Mouse (Mus musculus) heart, embryonic 12.5 days (tissue): Measurements from ENCODE around the gene Slc39a11. TPM values are rescaled to one million over a fixed set of nuclear protein-coding genes. Genes with fewer than 3 reads are reported as not detected.

Experiments used
- ATAC-seq: fragments of 200-750 bp; cut with Nextera tagmentation; 2 replicates; pipeline ENCODE4 v1.8.0; 2017; ENCODE audit warnings: moderate TSS enrichment, moderate library complexity; ENCODE audit not compliant: insufficient number of reproducible peaks, low FRiP score
- H3K27ac ChIP-seq: fragments of 300-500 bp; sonication (generic); 2 replicates; pipeline ENCODE4 v1.5.1; 2016; ENCODE audit warnings: mild to moderate bottlenecking, moderate library complexity; ENCODE audit not compliant: poor library complexity, severe bottlenecking
- H3K27me3 ChIP-seq: fragments of 300-500 bp; sonication (generic); replicated peaks from 2 replicates; pipeline ENCODE4 v1.6.1; 2016; ENCODE audit warnings: mild to moderate bottlenecking, moderate library complexity
- H3K36me3 ChIP-seq: fragments of 300-500 bp; sonication (generic); 2 replicates; pipeline ENCODE4 v1.6.1; 2016; ENCODE audit warnings: mild to moderate bottlenecking, moderate library complexity
- H3K4me1 ChIP-seq: fragments of 300-500 bp; sonication (generic); replicated peaks from 2 replicates; pipeline ENCODE4 v1.6.1; 2016; ENCODE audit warnings: mild to moderate bottlenecking
- H3K4me2 ChIP-seq: fragments of 300-500 bp; sonication (generic); 2 replicates; pipeline ENCODE4 v1.6.1; 2016; ENCODE audit warnings: mild to moderate bottlenecking, moderate library complexity
- H3K4me3 ChIP-seq: fragments of 300-500 bp; sonication (generic); 2 replicates; pipeline ENCODE4 v1.5.1; 2016; ENCODE audit warnings: mild to moderate bottlenecking
- H3K9ac ChIP-seq: fragments of 300-500 bp; sonication (generic); 2 replicates; pipeline ENCODE4 v1.6.1; 2016; ENCODE audit warnings: mild to moderate bottlenecking, moderate library complexity
- H3K9me3 ChIP-seq: fragments of 300-500 bp; sonication (generic); replicated peaks from 2 replicates; pipeline ENCODE4 v1.6.1; 2016; ENCODE audit warnings: mild to moderate bottlenecking, moderate library complexity
- WGBS: fragments of 180-500 bp; shearing (Covaris S2); methylation state at CpG from one replicate; pipeline ENCODE4 v1.1.7; 2016; 5-methylcytosine and 5-hydroxymethylcytosine counted together
- polyA plus RNA-seq: library from polyadenylated mRNA; unstranded; fragments of >200 nt; fragmentation: Nextera tagmentation; extraction: Ambion mirVana; gene quantifications from 2 replicates; pipeline ENCODE4 v1.2.1, GENCODE M21; 2016

The Slc39a11 gene
- polyA plus RNA-seq, 1 experiment from 2014 or later: 19.0 TPM

DNA sequence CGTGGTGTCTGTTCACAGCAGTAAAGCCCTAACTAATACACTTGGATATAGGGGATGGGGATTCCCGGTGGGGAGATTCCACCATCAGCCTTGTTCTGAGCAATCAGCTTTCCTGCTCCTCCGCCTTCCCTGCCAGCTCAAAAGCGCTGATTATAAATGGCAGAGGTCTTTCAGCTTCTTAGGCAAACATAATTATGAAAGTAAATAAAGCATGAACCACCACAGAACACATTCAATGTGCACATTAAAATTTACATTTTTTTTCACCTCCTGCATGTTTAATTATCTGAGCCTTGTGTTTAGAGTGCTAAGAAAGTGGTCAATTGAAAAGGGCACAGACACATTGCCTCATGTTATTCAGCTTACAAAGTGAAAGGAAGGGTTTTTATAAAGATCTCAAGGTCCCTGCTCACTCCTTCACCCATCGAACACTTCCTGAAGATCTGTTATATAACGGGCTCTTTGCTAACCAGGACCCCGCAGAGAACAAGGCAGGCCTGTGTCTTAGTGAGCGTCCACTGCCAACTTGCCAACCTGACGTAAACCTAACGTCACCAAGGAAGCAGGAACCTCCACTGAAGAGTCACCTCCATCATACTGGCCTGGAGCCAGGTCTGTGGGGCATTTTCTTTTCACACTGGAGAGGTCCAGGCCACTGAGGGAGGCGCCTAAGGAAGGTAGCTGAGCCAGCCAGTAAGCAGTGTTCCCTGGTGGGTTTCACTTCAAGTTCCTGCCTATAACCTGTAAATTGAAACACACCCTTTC, 142.0 kb downstream of the Slc39a11 start:
- peaks cover 28% of the 10 kb centered on the region for H3K4me1 ChIP-seq
- no peaks in the 10 kb centered on the region for H3K9me3 ChIP-seq
- H3K4me2 ChIP-seq: no peak overlapping the region
- no peaks in the 10 kb centered on the region for H3K36me3 ChIP-seq
- H3K9ac ChIP-seq: no peak overlapping the region
- no peak overlapping the region for H3K27ac ChIP-seq
- H3K4me3 ChIP-seq: no peak overlapping the region
- no peaks in the 10 kb centered on the region for H3K27me3 ChIP-seq
- ATAC-seq: no peak
- 73% methylated on average over 11 of the region's 11 CpGs for WGBS

DNA sequence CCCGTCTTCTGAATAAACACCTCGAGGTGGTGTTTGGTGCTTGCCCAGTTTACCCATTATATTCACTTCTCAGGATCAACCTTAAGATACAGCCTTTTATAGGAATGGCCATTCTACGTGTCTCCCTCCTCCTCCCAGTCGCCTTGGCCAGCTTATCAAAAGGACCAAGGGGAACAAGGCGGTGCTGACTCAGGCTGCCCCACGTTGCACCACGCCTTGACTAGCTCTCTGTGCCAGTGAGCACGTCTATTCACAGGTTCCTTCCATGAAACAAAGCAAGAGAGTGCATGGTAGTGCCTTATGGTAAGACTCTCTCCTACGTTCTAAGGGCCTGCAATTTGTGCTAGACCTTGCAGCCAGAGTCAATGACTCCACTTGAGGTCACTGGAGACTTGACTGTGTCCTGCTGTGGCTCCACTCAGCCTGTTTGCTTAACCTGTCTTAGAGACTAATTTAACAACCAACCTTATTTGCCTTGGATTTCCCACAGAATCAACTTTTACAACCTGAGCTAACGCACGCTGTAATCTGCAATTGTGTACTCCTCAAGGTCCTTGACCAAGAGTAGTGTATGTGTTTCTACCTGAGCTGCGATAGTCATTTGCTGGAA, 144.2 kb downstream of the Slc39a11 start:
- Histone ChIP-seq H3K4me2 (no peak overlapping the region), H3K9me3 (no peaks in the 10 kb centered on the region), H3K27ac (no peak overlapping the region), H3K4me1 (peaks cover 22% of the 10 kb centered on the region), H3K36me3 (no peaks in the 10 kb centered on the region), H3K9ac (no peak overlapping the region), H3K27me3 (no peaks in the 10 kb centered on the region), H3K4me3 (no peak overlapping the region)
- whole genome bisulfite sequencing: 77% methylated on average over 12 of the region's 12 CpGs
- no peak for ATAC-seq

DNA sequence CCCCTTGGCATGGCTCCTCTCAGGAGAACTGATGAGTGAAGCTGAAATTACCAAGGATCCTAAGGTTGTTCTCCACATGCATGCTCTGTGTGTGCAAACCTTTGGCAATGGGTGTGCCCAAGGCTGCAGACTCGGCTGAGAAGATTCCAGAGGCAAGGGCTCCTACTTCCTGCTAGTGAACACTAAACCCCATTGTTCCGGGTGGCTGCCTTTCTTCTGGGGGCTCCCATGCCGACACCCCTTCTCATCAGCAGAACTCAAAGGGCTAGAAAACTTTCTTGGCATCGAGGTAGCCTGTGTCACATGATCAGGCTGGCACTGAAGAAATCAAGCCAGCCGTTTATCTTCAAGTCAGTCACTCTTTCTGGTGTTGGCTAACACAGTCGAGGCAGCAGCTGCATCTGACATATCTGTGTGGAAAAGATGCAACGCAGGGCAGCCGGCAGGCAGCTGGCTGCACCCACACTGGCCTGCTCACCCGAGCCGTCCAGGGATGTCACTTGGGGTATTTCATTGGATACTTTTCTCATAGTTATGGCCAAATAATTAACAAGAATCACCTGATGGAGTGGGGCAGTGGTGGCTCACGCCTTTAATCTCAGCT, 145.3 kb downstream of the Slc39a11 start:
- Histone ChIP-seq H3K36me3 (no peaks in the 10 kb centered on the region), H3K27me3 (no peaks in the 10 kb centered on the region), H3K4me3 (no peak overlapping the region), H3K9me3 (no peaks in the 10 kb centered on the region), H3K27ac (no peak overlapping the region), H3K4me1 (peaks cover 16% of the 10 kb centered on the region; the same call in 1 of the 2 replicates), H3K4me2 (no peak overlapping the region), H3K9ac (no peak overlapping the region)
- no peak for ATAC-seq
- WGBS: 56% methylated on average over 11 of the region's 11 CpGs

DNA sequence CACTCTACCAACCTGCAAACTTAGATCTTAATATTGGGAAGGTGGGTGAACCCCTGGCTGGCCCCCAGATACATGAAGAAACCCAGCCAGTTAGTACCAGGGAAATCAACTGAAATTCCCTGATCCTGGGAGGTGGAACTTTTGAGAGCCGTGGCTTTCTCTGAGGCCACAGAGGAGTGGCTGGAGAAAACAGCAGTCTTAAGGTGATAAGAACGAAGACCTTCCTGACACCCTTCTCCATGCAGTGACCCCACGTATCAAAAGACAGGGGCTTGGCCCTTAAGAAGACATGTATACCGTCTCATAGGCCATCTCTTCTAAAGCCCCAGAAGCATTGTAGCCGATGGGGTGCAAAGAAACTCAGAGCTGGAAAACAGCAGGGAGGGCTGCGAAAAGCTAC, 146.9 kb downstream of the Slc39a11 start:
- Histone ChIP-seq H3K4me1 (peaks cover 9% of the 10 kb centered on the region; the same call in 1 of the 2 replicates), H3K4me3 (no peak overlapping the region), H3K27ac (no peak overlapping the region), H3K36me3 (no peaks in the 10 kb centered on the region), H3K27me3 (no peaks in the 10 kb centered on the region), H3K9ac (no peak overlapping the region), H3K9me3 (no peaks in the 10 kb centered on the region), H3K4me2 (no peak overlapping the region)
- ATAC-seq: no peak
- 68% methylated on average over 6 of the region's 6 CpGs for WGBS

DNA sequence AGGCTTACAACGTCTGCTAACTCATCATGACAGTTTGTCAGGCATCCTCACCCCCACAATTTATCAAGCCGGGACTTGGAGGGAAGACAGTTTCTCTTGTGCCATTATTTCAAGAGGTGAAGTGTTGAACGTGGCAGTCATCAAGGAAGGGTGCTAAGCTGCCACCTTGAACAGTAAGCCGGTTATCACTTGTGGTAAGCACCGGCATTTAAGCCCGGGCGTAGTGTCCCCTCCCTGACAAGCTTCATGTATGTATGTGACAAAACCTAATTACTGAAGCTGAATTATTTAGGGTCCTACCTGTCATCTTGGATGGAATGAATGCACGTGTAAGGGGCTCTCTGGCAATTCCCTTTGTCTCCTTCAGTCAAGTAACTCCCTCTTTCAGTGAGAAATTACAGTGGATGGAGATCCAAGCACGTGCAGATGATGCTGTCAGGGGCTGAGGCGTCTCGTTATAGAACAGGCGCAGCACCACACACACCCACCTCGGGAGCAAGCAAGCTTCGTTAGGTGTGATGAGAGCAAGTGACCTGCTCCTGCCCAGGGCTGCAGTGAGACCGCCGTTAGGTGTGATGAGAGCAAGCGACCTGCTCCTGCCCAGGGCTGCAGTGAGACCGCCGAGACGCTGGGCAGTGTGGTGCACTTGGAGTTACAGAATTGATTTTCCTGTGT, 149.1 kb downstream of the Slc39a11 start:
- H3K4me1 ChIP-seq: 0 out of 2 replicates have a peak, but pooled peaks cover 8% of the 10 kb centered on the region
- no peaks in the 10 kb centered on the region for H3K9me3 ChIP-seq
- 61% methylated on average over 20 of the region's 20 CpGs for WGBS
- no peak overlapping the region for H3K27ac ChIP-seq
- no peak overlapping the region for H3K9ac ChIP-seq
- no peaks in the 10 kb centered on the region for H3K27me3 ChIP-seq
- ATAC-seq: no peak
- no peak overlapping the region for H3K4me3 ChIP-seq
- no peak overlapping the region for H3K4me2 ChIP-seq
- no peaks in the 10 kb centered on the region for H3K36me3 ChIP-seq

DNA sequence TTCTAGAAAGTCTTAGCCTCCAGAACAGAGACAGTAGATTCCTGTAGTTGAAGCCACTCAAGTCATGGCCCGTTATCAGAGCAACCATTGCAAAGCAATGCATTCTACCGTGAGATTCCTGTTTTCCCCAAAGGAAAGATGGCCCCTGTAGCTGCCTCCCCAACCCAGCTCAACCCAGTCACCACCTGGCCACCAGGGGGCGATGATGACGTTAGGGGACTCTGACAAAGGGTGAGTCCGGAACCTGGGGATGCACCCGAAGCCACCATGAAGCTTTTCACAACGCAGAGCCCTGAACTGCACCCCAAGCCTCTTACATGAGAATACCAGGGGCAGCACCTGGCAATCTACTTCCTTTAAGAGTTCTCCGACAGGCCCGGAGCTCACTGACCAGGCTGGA, 151.0 kb downstream of the Slc39a11 start:
- WGBS: 59% methylated on average over 9 of the region's 9 CpGs
- H3K27ac ChIP-seq: no peak overlapping the region
- no peaks in the 10 kb centered on the region for H3K27me3 ChIP-seq
- H3K4me2 ChIP-seq: no peak overlapping the region
- no peaks in the 10 kb centered on the region for H3K9me3 ChIP-seq
- no peak overlapping the region for H3K9ac ChIP-seq
- no peaks in the 10 kb centered on the region for H3K36me3 ChIP-seq
- H3K4me3 ChIP-seq: no peak overlapping the region
- H3K4me1 ChIP-seq: 0 out of 2 replicates have a peak, but pooled peaks cover 6% of the 10 kb centered on the region
- ATAC-seq: no peak

DNA sequence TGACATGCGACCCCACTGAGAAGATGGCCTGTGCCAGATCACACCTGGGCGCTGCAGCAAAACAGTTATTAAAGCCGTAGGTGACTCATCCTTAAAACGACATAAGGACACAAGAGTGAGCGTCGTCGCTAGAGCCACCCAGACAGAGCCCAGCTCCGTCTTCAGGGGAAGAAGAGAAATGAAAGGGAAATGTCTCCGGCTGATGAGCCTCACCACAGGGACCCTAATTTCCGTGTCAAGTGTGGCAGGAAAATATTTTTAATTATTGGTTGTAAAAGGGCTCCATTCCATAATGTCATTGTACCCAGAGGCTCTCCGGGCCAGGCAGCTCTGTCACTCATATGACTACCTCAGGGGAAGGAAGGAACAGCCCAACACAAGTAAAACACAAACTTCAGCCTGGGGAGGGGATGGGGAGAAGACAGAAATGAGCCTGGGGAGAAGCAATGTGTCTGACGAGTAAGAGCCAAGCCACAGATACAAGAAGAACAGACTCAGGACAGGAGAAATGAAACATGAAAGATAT, 155.8 kb downstream of the Slc39a11 start:
- Histone ChIP-seq H3K9me3 (no peaks in the 10 kb centered on the region), H3K27me3 (no peaks in the 10 kb centered on the region), H3K9ac (no peak overlapping the region), H3K4me1 (peaks cover 5% of the 10 kb centered on the region), H3K4me2 (no peak overlapping the region), H3K27ac (no peak overlapping the region), H3K36me3 (no peaks in the 10 kb centered on the region), H3K4me3 (no peak overlapping the region)
- WGBS: 88% methylated on average over 12 of the region's 12 CpGs
- ATAC-seq: no peak

DNA sequence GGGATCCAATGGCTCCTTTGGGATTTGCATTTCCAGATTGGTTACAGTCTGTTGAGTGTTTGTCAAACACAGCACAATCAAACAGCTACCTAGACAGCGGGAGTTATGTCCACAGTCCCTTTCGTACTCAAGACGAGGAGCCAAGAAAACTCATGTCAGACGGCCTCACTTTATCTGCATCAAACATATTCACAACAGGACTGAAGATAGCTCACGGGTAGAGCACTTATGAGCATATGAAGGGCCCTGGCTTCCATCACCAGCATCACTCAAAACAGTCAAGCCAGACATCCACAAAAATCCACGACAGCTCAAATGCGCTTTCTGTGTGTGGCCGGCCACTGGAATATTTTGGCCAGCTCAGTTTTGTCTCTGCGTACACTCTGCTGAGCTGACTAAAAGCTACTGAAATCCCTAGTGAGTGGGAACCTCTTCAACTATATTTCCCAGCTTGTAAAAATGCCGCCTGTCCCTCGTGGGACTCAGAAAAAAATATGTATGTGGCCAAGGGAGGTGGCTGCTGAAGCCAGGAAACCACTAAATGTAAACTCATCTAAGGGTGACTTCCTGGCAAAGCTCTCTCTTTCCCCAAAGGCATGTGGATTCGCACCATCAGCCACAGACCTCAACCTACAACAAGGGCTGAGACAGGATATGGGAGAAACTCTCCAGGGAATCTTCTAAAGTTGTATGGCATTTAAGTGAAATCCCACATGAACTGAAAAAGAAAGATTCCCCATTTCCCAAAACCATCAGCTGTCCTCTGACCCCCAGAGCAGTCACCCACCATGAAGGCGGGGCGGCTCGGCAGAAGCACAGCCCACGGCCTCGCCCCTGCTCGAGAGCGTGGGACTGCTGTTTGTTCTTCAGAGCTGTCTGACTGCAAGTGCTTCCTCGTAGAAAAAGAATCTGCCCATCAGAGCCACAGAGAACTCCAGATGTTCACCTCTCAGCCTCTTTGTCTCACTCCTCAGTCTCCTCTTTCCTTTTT, 159.1 kb downstream of the Slc39a11 start:
- peaks cover 32% of the 10 kb centered on the region for H3K4me1 ChIP-seq
- H3K27ac ChIP-seq: no peak overlapping the region
- H3K4me2 ChIP-seq: no peak overlapping the region
- H3K36me3 ChIP-seq: no peaks in the 10 kb centered on the region
- H3K9ac ChIP-seq: no peak overlapping the region
- no peak overlapping the region for H3K4me3 ChIP-seq
- no peak for ATAC-seq
- H3K9me3 ChIP-seq: no peaks in the 10 kb centered on the region
- 60% methylated on average over 20 of the region's 20 CpGs for WGBS
- H3K27me3 ChIP-seq: no peaks in the 10 kb centered on the region

DNA sequence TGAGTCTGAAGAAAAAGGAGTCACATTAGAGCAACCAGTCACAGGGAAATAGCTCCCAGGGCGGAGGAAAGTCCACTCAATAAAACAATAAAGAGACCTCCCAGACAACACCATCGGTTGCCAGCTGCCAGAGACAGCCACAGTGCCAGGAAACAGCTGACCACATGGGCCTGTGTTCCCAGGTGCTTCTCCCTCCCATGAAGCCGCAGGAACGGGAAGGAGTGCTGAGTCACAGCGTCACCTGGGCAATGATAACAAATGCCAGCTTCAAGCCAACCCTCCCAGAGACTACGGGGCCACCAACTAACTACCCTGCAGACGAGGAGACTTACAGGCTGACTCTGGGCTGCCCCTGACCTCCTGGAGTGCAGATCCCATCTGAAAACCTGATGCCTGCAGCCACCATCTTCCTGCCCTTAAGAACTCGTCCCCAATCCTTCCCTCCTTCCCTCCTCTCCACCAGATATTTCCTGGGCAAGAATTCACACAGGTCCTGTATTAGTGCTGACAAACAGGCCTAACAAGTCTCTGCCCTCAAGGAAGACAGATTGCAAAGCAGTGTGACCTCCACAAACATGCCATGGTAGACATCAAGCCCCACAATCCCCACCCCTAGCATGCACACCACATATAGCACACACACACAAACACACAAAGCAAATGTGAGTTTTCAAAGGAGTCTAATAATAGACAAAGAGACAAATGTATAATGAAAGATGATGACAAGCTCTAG, 162.1 kb downstream of the Slc39a11 start:
- H3K4me2 ChIP-seq: no peak overlapping the region
- peaks cover 33% of the 10 kb centered on the region for H3K4me1 ChIP-seq
- no peak overlapping the region for H3K27ac ChIP-seq
- WGBS: 64% methylated on average over 8 of the region's 8 CpGs
- H3K9ac ChIP-seq: no peak overlapping the region
- H3K4me3 ChIP-seq: no peak overlapping the region
- H3K27me3 ChIP-seq: no peaks in the 10 kb centered on the region
- ATAC-seq: no peak
- H3K9me3 ChIP-seq: no peaks in the 10 kb centered on the region
- no peaks in the 10 kb centered on the region for H3K36me3 ChIP-seq

DNA sequence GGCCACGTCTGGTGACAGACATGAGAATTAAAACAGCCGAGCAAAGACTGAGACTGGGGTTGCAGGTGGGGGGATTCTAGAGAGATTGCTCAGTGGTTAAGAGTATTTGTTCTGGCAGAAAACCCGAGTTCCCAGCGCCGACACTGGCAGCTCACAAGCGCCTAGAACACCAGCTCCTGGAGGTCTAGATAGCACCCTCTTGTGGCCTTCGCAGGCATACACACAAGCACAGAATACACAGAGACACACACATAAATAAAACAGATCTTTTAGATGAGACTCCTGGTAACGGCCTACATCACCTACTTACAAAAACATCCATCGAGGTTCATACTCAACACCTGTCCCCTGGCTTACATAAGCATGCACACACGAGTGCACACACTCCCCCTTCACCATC, 165.8 kb downstream of the Slc39a11 start:
- WGBS: 86% methylated on average over 10 of the region's 10 CpGs
- no peaks in the 10 kb centered on the region for H3K9me3 ChIP-seq
- no peak for ATAC-seq
- H3K36me3 ChIP-seq: no peaks in the 10 kb centered on the region
- H3K4me1 ChIP-seq: peaks cover 27% of the 10 kb centered on the region
- H3K27me3 ChIP-seq: no peaks in the 10 kb centered on the region
- H3K4me3 ChIP-seq: no peak overlapping the region
- H3K27ac ChIP-seq: no peak overlapping the region
- no peak overlapping the region for H3K9ac ChIP-seq
- no peak overlapping the region for H3K4me2 ChIP-seq
